Mouse (Mus musculus): Measurements from ENCODE around the gene Prrg2.

DNA sequence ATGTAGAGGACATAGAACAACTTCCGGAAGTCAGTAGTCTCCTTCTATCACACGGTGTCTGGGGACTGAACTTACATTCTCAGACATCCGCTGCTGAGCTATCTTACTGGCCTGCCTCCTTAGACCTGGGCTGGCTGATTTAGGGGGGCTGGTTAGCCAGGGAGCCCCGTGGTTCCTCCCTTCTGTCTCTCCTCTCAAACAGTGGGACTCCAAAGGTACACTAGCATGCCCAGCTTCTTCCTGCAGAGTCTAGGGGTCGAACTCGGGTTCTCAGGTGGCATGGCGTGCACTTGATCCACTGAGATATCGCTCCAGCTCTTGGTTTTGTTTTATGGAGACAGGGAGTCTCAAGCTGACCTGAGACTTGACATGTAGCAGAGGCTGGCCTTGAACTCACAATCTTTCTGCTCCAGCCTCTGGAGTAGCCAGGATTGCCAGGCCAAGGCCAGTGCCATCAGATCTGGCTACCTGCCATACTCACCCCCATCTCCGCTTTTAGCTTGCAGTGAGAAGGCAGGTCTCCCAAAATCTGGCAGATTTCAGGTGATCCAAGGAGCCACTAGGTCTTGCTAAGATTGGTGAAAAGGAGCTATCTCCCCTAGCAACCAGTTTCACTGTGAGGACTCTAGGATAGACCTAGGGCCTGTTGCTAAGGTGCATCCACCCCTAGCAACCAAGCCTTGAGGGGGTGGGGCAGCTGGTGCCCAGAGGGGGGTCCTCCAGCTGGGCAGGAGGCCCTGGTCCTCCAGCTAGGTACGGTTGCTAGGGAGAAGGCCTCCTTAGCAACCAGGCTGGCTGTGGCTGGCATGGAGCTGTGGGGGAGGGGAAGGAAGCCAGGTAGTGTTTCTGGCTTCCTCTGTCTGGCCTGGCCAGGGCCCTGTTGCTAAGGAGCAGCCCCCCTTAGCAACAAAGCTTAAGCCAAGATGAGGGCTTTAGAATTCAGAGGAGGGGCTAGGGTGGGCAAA, 3.6 kb downstream of the Prrg2 start:
- TF ChIP-seq GATA1 (IDR thresholded peaks at IDR 0.05; ENCODE audit: low read length) (no peak), TAL1 (IDR thresholded peaks at IDR 0.05; ENCODE audit: low read length) (no peak)
